Mouse (Mus musculus) testis, adult 2 months (tissue): ENCODE measurements at regions not wholly inside any gene's neighbourhood (a gene's known extent, or its start where the extent isn't known, plus 50 kb on each side); places are given as distances from the start of the nearest gene placed in this dataset.

Source experiments
- CTCF ChIP-seq: fragments of 200-500 bp; IDR thresholded peaks from 2 replicates; pipeline ENCODE4 v1.5.1; 2012; ENCODE audit warnings: low read depth, mild to moderate bottlenecking, inconsistent platforms, low read length, moderate library complexity; ENCODE audit not compliant: control insufficient read depth, insufficient read depth, insufficient replicate concordance
- POLR2A ChIP-seq: fragments of 200-500 bp; IDR thresholded peaks from 2 replicates; pipeline ENCODE4 v1.6.1; 2012; ENCODE audit warnings: low read depth, mild to moderate bottlenecking, inconsistent platforms, low read length, moderate library complexity; ENCODE audit not compliant: control insufficient read depth

DNA sequence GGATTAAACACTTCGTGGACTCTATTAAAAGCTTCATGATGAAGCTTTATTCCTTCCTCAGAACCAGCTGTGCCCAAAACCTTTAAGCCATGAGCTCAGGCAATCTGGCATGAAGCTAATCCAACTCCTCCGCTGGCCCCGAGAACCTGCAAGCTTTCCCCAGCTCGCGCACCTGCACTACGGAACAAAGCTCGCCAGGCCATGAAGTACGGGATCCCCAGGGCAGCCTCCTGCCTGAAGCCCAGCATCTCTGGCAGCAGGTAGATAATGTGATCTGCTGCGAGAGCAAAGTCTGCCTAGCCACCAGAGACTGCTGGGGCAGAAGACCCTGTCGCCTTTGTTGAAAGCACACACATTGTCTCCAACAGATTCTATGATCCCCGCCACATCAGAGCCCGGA lies 108.9 kb downstream of the Gm9376 start:
- TF ChIP-seq POLR2A (no peak), CTCF (no peak)
